Mouse (Mus musculus) right cerebral cortex, postnatal 4 days (tissue): ENCODE measurements around the gene Pum2.
"Not testable (repeated sequence)": the region's sequence is repeated elsewhere in the genome, so short reads cannot be mapped to it uniquely, and the experiment has no call there.

ENCODE experiments used
- DNase-seq: peaks from one replicate; pipeline ENCODE4 v3.0.0-alpha.2; 2022

Gene Pum2

GRCm38 (mm10) chr12:8673974-8674306 lies at the start of gene Pum2:
Pum2 (plus strand) TSS chr12:8674134.
- DNase-seq: peak; percentile 97

- no peak for DNase-seq
Measured at GRCm38 (mm10) chr12:8629537-8629936, 44.4 kb upstream of the Pum2 start.

GRCm38 (mm10) chr12:8631691-8632090 lies 42.2 kb upstream of the Pum2 start:
- no peak for DNase-seq

DNA sequence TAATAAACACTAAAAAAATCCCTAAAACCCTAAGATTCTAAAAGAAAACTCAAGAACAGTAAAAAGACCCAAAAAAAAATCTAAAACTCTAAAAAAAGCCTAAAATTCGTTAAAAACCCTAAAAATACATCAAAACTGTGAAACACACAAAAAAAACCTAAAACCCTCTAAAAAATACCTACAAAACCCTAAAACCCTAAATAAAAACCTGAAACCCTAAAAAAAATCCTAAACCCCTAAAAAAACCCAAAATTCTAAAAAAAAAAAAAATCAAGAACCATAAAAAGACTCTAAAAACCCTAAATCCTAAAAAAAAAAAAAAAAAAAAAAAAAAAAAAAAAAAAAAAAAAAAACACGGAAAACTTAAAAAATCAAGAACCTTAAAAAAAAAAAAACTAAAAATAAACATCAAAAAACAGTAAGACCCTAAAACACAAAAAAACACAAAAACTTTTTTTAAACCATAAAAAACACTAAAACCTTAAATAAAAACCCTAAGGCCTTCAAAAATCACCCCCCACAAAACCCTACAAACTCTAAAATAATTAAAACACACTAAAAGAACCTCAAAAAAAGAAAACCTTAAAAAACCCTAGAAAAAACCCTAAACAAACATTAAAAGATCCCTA lies 41.1 kb upstream of the Pum2 start:
- no peak for DNase-seq

GRCm38 (mm10) chr12:8634306-8634705 lies 39.6 kb upstream of the Pum2 start:
- no peak for DNase-seq

- no peak for DNase-seq
Measured at GRCm38 (mm10) chr12:8635546-8635945, 38.4 kb upstream of the Pum2 start.

DNA sequence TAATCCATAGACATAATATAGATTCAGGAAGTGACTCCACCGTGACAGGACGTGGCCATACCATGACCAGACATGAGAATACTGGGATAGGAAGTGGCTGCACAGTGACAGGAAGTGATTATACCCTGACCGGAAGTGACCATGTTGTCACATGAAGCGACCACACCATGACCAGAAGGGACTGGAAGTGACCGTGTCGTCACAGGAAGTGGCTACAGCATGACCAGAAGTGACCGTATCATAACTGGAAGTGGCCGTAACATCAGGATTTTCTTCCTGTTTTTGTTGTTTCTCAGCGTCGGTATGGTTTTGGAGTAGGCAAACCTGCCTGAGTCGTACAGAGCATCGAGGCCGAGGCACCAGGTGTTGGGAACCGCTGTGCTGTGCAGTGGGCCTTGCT lies 37.0 kb upstream of the Pum2 start:
- DNase-seq: no peak

GRCm38 (mm10) chr12:8638411-8639087 lies 35.4 kb upstream of the Pum2 start:
- peak; percentile 70 for DNase-seq

- DNase-seq: not testable (repeated sequence)
Measured at GRCm38 (mm10) chr12:8640186-8640585, 33.7 kb upstream of the Pum2 start.

GRCm38 (mm10) chr12:8640711-8641424 lies 33.1 kb upstream of the Pum2 start:
- peak; percentile 100 for DNase-seq

GRCm38 (mm10) chr12:8641425-8641735 lies 32.6 kb upstream of the Pum2 start:
- DNase-seq: no peak

DNA sequence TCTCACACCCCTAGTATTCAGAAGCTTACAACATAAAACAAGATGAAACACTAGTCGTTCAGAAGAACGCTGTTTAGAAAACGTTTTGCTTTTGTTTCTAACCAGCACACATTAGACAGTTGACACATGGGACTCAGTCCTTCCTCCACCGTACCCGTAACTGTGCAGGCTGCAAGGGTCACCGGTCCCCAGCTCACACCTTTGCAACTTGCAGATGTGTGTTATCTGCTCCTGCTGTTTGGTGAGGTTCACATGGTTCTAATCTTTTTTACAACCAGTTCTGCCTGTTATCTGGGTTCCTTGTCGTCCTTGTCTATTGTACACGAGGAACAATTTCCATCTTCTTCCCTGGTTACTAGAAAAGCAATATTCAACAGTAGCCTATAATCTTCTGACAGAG lies 25.7 kb upstream of the Pum2 start:
- DNase-seq: not testable (repeated sequence)

DNA sequence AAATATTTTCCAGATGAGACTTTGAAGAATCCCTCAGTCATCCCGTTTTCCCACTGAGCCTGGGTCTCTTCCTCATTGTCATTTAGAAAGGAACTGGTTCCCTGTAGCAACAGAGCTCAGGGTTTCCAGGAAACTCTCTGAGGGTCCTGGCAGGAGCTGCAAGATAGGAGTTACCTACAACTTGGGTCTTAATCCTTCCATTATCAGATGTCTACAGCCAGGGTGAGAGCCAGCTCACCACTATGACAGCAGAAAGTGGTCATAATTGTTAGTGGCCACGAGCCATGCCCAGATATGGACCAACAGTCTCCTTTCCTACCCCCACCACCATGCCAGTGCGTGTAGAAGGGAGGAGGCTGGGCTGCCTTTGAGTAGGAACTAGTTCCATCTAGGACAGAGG lies 23.9 kb upstream of the Pum2 start:
- not testable (repeated sequence) for DNase-seq

DNA sequence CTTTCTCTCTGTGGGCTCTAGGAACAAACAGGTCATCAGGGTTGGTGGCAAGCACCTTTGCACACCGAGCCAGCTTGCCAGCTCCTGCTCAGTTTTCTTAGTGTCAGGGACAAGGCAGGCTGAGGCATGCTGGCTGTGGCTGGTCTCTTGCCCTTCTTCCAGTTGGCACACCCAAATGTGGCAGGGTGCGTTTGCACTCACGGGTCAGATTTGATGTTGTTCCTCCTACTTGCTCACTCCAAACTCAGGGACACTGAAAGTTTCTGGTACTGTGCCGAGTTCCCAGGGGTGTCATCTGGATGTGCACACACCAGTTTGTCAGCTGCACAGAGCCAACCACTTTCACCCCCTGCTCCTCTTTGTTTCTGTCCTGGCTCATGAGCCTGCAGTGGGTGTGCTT lies 17.3 kb upstream of the Pum2 start:
- no peak for DNase-seq

DNA sequence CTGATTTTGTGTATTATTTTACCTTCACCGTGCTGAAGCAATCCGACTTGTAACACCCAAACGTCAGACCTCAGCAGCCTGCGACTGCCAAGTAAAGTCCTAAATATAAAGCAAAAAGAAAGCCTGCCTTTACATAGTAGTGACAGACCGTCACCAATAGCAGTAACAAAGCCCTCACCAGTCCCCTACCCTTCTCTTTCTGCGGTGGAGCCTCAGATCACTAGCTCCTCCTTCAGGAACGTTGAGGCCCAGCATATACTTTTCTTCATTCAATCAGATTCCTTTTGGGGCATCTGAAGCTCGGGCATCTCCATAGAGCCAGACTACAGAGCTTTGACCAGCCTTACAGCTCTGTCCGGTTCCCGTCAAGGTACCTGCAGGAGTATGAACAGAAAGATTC lies 16.8 kb upstream of the Pum2 start:
- no peak for DNase-seq

DNA sequence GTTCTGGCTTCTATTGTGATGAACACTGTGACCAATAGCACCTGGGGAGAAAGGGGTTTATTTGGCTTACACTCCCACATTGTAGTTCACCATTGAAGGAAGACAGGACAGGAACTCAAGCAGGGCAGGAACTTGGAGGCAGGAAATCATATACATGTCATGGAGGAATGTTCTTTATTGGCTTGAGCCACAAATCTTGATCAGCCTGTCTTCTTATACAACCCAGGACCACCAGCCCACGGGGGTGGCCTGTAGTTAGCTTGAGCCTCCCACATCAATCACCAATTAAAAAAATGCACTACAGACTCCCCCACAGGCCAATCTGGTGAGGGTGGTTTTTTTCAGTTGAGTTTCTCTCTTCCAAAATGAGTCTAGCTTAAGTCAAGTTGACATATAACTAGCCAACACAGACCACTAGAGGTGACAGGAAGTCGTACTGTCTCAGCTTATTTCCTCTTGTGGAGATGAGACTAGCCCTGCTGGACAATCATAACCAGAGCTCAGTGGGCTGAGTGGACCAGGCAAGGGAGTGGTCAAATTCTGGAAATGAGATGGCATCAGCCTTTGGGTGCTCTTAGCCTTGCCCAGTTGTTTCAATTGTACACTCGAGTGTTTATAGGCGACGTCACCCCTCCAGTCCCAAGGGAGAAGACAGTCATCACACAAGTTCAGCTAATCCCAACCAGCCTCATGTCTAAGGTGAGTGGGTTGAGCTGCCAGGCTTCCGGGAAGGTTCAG lies 16.1 kb upstream of the Pum2 start:
- no peak for DNase-seq

- no peak for DNase-seq
Measured at GRCm38 (mm10) chr12:8659406-8660279, 14.3 kb upstream of the Pum2 start.

- no peak for DNase-seq
Measured at GRCm38 (mm10) chr12:8661747-8662146, 12.2 kb upstream of the Pum2 start.

- DNase-seq: no peak
Measured at GRCm38 (mm10) chr12:8662175-8662574, 11.8 kb upstream of the Pum2 start.

- peak; percentile 51 for DNase-seq
Measured at GRCm38 (mm10) chr12:8662721-8663120, 11.2 kb upstream of the Pum2 start.

- no peak for DNase-seq
Measured at GRCm38 (mm10) chr12:8667473-8668255, 6.3 kb upstream of the Pum2 start.

DNA sequence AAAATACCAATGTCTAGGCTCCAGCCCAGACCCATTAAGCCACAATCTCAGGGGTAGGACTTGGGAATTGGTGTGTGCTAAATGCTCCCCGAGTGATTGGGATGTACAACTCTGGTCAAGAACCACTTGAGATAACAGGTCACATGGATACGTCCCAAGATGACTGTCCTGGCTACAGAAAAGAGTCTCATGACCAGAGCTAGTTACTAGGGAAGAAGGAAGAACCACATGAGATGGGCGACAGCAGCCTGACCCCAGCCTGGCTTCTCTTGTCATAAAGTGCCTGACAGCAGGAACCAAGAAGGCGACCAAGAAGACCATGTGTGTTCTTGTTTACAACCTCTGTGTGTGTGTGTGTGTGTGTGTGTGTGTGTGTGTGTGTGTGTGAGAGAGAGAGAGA lies 4.5 kb upstream of the Pum2 start:
- DNase-seq: no peak
